Mouse (Mus musculus) midbrain, embryonic 15.5 days (tissue): ENCODE data around the gene Pml. TPM values are rescaled to one million over a fixed set of nuclear protein-coding genes. Genes with fewer than 3 reads are reported as not detected.

Experiments used
- ATAC-seq: fragments of 200-750 bp; cut with Nextera tagmentation; replicated peaks from 2 replicates; pipeline ENCODE4 v1.8.0; 2017; ENCODE audit warnings: moderate TSS enrichment
- H3K27ac ChIP-seq: fragments of 300-500 bp; sonication (generic); 2 replicates; pipeline ENCODE4 v1.5.1; 2015; ENCODE audit warnings: mild to moderate bottlenecking, inconsistent platforms
- H3K27me3 ChIP-seq: fragments of 300-500 bp; sonication (generic); replicated peaks from 2 replicates; pipeline ENCODE4 v1.6.1; 2015; ENCODE audit warnings: inconsistent platforms
- H3K36me3 ChIP-seq: fragments of 300-500 bp; sonication (generic); replicated peaks from 2 replicates; pipeline ENCODE4 v1.6.1; 2015; ENCODE audit warnings: inconsistent platforms
- H3K4me1 ChIP-seq: fragments of 300-500 bp; sonication (generic); 2 replicates; pipeline ENCODE4 v1.6.1; 2015; ENCODE audit warnings: inconsistent platforms
- H3K4me2 ChIP-seq: fragments of 300-500 bp; sonication (generic); 2 replicates; pipeline ENCODE4 v1.6.1; 2015; ENCODE audit warnings: inconsistent platforms, mild to moderate bottlenecking, moderate library complexity
- H3K4me3 ChIP-seq: fragments of 300-500 bp; sonication (generic); 2 replicates; pipeline ENCODE4 v1.5.1; 2015; ENCODE audit warnings: mild to moderate bottlenecking, inconsistent platforms
- H3K9ac ChIP-seq: fragments of 300-500 bp; sonication (generic); 2 replicates; pipeline ENCODE4 v1.6.1; 2015; ENCODE audit warnings: mild to moderate bottlenecking, inconsistent platforms
- H3K9me3 ChIP-seq: fragments of 300-500 bp; sonication (generic); 2 replicates; pipeline ENCODE4 v1.6.1; 2016; ENCODE audit warnings: inconsistent platforms
- WGBS: fragments of 180-500 bp; shearing (Covaris S2); methylation state at CpG from one replicate; pipeline ENCODE4 v1.1.7; 2015; ENCODE audit warnings: mixed read lengths; 5-methylcytosine and 5-hydroxymethylcytosine counted together
- polyA plus RNA-seq: library from polyadenylated mRNA; unstranded; fragments of >200 nt; fragmentation: Nextera tagmentation; extraction: Ambion mirVana; gene quantifications from 2 replicates; pipeline ENCODE4 v1.2.1, GENCODE M21; 2015

Pml gene
- polyA plus RNA-seq, 1 experiment from 2014 or later = 3.9 TPM

DNA sequence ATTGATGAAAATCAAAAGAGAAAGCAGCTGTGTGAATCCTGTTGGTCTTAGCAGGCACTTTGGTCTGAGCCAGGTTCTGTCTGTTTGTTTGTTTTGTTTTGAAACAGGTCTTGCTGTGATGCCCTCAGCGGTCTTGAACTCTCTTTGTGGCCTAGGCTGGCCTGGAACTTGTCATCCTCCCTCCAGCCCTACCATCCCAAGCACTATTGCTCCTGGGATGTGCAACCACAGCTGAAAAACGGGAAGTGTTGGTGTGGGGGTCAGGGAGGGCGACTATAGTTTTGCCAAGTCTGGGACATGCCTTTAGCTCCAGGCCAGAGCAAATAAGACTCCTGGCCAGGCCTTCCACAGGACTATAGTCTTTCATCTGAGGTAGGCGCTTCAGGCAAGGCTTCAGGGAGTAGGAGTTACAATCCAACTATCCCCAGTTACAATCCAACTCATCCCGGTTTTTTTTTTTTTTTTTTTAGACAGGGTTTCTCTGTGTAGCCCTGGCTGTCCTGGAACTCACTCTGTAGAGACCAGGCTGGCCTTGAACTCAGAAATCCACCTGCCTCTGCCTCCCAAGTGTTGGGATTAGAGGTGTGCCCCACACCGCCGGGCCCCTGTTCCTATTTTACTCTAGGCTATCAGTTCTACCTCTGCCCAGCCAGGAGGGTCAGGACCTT lies 706 bp downstream of the Pml start:
- H3K4me1 ChIP-seq = peaks cover 26% of the 10 kb centered on the region
- H3K4me3 ChIP-seq = peak overlapping the region; percentile 37
- H3K27me3 ChIP-seq = no peaks in the 10 kb centered on the region
- ATAC-seq = no peak
- H3K36me3 ChIP-seq = no peaks in the 10 kb centered on the region
- H3K4me2 ChIP-seq = peak overlapping the region; percentile 57
- H3K9ac ChIP-seq = peak overlapping the region; percentile 38; the same call in 1 of the 2 replicates
- H3K9me3 ChIP-seq = no peaks in the 10 kb centered on the region
- 51% methylated on average over 7 of the region's 7 CpGs for WGBS
- H3K27ac ChIP-seq = no peak overlapping the region

DNA sequence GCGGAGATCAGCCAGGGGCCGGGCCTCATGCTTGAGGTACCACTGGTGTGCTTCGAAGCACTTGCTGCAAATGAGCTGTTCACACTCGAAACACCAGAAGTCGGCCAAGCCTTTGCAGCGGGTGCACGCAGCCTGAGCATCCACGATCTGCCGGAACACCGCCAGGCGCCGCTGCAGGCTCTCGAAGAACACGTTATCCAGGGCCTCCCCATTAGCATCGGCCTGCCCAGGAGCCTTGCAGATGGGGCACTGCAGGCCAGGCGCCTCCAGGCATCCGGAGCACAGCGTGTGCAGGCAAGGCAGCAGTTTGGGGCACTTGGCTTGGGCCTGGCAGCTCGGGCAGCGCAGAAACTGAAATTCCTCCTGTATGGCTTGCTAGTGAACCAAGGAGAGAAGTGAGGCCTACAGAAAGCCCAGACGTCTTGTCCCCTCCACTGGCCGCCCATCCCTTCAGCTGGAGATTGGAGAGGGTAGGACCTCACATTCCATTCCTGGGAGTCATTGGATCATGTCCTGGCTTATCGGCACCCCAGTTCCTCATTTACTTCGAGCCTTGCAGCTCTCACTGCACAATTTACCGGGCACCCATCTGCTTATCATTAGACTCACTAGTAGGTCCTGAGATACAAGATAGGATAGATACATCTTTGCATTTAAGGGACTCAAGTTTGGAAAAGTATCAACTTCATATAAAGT lies 2.4 kb downstream of the Pml start:
- ATAC-seq = peak; percentile 50; the same call in 1 of the 2 replicates
- Histone ChIP-seq H3K27ac (no peak overlapping the region), H3K4me2 (peak overlapping the region; percentile 37), H3K9me3 (no peaks in the 10 kb centered on the region), H3K4me1 (peaks cover 27% of the 10 kb centered on the region), H3K4me3 (0 out of 2 replicates have a peak overlapping the region, but pooled peaks have one; percentile 2), H3K9ac (peak overlapping the region; percentile 18), H3K36me3 (no peaks in the 10 kb centered on the region), H3K27me3 (no peaks in the 10 kb centered on the region)
- 15% methylated on average over 25 of the region's 25 CpGs for WGBS

DNA sequence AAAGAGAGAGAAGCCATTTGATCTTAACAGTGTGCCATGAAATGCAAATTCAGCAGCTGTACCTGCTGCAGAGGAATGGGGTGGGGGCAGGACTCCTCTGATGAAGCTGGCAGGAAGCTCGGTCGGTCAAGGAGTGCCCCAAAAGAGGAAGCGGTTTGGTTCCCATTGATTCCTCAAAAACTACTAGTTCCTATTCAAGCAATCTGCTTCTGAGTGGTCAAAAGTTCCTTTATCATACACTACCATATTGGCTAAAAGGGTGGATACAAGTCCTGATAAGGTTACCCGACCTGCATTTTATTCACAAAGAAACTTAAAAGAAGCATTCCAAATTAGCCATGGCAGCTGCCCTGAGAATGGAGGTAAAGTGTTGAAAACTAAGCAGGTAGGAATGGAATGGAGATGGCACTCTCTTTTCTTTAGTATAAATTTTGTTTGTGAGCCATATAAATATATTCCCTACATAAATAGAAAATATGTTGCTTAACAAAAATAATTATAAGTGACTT lies 3.4 kb downstream of the Pml start:
- Histone ChIP-seq H3K9ac (no peak overlapping the region), H3K9me3 (no peaks in the 10 kb centered on the region), H3K27ac (no peak overlapping the region), H3K4me1 (peaks cover 38% of the 10 kb centered on the region), H3K4me3 (no peak overlapping the region), H3K27me3 (no peaks in the 10 kb centered on the region), H3K4me2 (no peak overlapping the region), H3K36me3 (no peaks in the 10 kb centered on the region)
- no peak for ATAC-seq
- WGBS = 67% methylated on average over 4 of the region's 4 CpGs

DNA sequence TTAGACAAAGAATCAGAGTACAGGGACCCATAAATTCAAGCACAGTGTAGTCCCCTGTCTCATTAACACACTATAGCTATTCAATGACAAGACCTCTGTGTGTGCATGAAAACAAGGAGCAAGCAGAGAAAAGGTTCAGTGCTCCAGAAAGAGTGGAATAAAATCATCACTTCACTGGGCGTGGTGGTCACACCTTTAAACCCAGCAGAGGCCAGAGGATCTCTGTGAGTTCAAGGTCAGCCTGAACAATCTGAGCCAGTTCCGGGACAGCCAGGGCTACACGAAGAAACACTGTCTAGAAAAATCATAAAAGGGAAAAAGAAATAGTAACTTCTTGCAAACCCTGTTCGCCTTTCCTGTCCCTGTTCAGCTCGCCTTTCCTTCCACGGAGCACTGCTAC lies 5.9 kb downstream of the Pml start:
- H3K4me1 ChIP-seq = peaks cover 23% of the 10 kb centered on the region
- H3K9ac ChIP-seq = no peak overlapping the region
- no peaks in the 10 kb centered on the region for H3K36me3 ChIP-seq
- no peaks in the 10 kb centered on the region for H3K9me3 ChIP-seq
- no peak overlapping the region for H3K4me3 ChIP-seq
- no peak overlapping the region for H3K27ac ChIP-seq
- H3K27me3 ChIP-seq = no peaks in the 10 kb centered on the region
- WGBS = 93% methylated on average over 6 of the region's 6 CpGs
- H3K4me2 ChIP-seq = no peak overlapping the region
- no peak for ATAC-seq

DNA sequence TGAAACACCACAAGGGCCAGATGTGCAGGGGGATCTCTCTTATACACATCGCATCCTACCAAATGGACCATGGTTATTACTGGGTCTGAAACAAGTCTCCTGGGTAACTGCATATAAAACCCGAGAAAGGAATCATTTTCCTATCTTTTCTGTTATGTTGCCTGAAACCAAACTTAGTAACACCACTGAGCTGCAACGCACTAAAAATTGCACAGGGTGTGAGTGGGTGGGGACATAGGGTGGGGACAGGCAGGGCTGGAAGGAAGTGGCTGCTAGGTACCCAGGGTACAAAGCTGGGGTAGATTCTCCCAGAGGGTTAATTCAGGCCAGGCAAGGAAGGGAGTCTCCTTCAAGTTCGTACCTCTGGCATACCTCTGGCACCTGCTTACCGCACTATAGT lies 6.9 kb downstream of the Pml start:
- 90% methylated on average over 5 of the region's 5 CpGs for WGBS
- Histone ChIP-seq H3K4me2 (no peak overlapping the region), H3K4me3 (no peak overlapping the region), H3K9ac (no peak overlapping the region), H3K4me1 (peaks cover 23% of the 10 kb centered on the region), H3K27me3 (no peaks in the 10 kb centered on the region), H3K9me3 (no peaks in the 10 kb centered on the region), H3K36me3 (no peaks in the 10 kb centered on the region), H3K27ac (no peak overlapping the region)
- ATAC-seq = no peak

DNA sequence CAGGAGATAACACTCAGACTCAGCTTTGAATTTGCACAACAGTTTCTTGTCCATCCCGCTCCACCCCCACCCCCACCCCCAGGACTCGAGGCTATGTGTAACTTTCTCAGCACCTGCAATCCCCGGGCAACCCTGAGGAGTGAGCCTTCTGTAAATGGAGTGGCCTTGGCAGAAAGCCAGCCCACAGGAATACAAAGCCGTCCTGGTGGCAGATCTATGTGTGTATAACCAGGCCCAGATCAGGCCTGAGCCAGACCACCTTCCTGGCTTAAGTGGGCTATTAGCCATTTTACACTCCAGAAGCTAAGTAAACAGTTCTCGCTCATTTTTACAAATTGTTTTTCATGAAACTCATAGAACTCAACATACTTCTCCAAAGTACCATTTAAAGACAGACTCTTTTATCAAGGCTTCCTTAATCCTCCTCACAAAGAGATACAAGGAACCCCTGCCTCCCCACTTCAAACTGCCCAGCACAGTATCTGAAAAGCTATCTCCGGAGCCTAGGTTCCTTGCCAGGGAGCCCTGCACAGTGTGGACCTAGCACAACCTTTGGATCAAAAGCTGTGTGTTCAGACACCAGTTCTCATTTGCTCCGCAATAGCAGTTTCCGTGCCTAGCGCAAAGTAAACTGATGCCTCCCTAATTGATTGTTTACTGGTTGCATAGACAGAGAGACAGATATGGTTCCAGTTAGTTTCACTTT lies 7.7 kb downstream of the Pml start:
- H3K4me1 ChIP-seq = peaks cover 19% of the 10 kb centered on the region
- H3K9ac ChIP-seq = no peak overlapping the region
- no peak; the same call in 1 of the 2 replicates for ATAC-seq
- no peak overlapping the region for H3K27ac ChIP-seq
- H3K9me3 ChIP-seq = no peaks in the 10 kb centered on the region
- no peaks in the 10 kb centered on the region for H3K36me3 ChIP-seq
- no peak overlapping the region for H3K4me3 ChIP-seq
- H3K27me3 ChIP-seq = no peaks in the 10 kb centered on the region
- H3K4me2 ChIP-seq = no peak overlapping the region
- 46% methylated on average over 9 of the region's 9 CpGs for WGBS

DNA sequence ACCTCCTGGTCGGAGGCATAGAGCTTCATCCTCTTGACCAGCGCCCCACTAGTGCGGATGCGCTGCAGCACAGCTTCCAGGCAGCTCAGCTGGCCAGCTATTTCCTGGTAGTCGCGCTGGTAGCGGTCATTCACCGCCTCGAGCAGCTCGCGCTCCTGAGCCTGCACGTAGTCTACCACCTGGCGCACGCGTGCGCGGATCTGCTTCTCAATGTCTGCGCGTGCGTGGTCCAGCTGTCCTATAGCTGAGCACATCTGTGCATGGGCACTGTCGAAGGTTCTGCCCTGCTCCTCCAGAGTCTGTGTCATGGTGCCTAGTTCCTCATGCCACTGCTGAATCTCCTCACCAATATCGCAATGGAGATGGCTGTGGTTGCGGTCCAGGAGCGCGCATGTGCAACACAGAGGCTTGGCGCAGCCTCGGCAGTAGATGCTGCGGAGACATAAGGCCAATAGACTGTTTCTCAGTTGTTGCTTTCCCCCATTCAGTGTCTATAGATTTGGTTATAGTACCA lies 15.0 kb downstream of the Pml start:
- WGBS = 97% methylated on average over 28 of the region's 28 CpGs
- no peak for ATAC-seq
- H3K27ac ChIP-seq = no peak overlapping the region

DNA sequence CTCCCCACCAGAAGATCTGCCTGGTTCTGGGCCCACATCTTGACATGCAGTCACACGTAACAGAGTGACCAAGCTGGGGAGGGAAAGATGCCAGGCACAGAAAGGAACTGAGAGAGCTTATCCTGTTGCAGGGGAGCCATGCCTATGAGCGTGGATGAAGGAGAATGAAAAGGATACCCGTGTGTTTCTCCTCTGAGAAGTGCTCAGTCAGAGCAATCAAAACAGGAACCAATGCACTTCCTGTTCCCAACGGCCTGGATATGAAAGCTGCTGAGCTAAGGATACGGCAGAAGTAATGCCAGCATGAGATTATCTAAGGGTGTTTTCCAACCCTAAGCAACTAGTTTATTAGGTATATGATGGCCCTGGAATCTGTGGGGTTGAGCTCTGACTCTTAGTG lies 17.2 kb downstream of the Pml start:
- WGBS = 83% methylated on average over 5 of the region's 5 CpGs
- no peak overlapping the region for H3K4me2 ChIP-seq

More for the DNA sequence above, 15.0 kb downstream of the Pml start:
- no peak overlapping the region for H3K9ac ChIP-seq
- H3K4me2 ChIP-seq = no peak overlapping the region
- H3K27me3 ChIP-seq = no peaks in the 10 kb centered on the region
- H3K36me3 ChIP-seq = no peaks in the 10 kb centered on the region
- no peaks in the 10 kb centered on the region for H3K9me3 ChIP-seq
- no peak overlapping the region for H3K4me3 ChIP-seq
- no peaks in the 10 kb centered on the region for H3K4me1 ChIP-seq

DNA sequence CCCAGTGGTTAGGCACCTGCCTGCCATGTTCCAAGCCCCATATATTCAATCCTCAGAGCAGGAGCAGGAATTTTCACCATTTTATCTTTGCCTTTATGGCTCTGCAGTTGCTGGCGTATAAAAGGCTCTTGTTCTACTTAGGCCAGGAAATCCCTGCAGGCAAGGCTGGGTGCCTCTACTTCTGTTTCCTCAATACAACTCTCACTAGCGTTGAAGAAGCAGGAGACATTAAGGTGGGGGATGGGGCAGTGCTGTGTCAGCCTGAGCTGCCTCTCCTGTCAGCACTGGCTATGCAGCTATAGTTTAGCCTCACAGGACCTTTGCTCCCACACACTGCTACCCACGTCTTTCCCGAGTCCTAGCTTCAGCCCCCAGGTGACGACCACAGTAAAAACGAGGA lies 17.8 kb downstream of the Pml start:
- no peak overlapping the region for H3K4me3 ChIP-seq
- H3K9ac ChIP-seq = no peak overlapping the region
- H3K9me3 ChIP-seq = no peaks in the 10 kb centered on the region
- no peak for ATAC-seq
- WGBS = 81% methylated on average over 6 of the region's 6 CpGs
- H3K4me2 ChIP-seq = no peak overlapping the region
- H3K27ac ChIP-seq = no peak overlapping the region
- H3K4me1 ChIP-seq = no peaks in the 10 kb centered on the region
- no peaks in the 10 kb centered on the region for H3K36me3 ChIP-seq
- no peaks in the 10 kb centered on the region for H3K27me3 ChIP-seq

More for the DNA sequence above, 17.2 kb downstream of the Pml start:
- no peaks in the 10 kb centered on the region for H3K9me3 ChIP-seq
- no peak for ATAC-seq
- H3K4me1 ChIP-seq = no peaks in the 10 kb centered on the region
- no peaks in the 10 kb centered on the region for H3K27me3 ChIP-seq
- H3K36me3 ChIP-seq = no peaks in the 10 kb centered on the region
- H3K27ac ChIP-seq = no peak overlapping the region
- H3K4me3 ChIP-seq = no peak overlapping the region
- H3K9ac ChIP-seq = no peak overlapping the region

DNA sequence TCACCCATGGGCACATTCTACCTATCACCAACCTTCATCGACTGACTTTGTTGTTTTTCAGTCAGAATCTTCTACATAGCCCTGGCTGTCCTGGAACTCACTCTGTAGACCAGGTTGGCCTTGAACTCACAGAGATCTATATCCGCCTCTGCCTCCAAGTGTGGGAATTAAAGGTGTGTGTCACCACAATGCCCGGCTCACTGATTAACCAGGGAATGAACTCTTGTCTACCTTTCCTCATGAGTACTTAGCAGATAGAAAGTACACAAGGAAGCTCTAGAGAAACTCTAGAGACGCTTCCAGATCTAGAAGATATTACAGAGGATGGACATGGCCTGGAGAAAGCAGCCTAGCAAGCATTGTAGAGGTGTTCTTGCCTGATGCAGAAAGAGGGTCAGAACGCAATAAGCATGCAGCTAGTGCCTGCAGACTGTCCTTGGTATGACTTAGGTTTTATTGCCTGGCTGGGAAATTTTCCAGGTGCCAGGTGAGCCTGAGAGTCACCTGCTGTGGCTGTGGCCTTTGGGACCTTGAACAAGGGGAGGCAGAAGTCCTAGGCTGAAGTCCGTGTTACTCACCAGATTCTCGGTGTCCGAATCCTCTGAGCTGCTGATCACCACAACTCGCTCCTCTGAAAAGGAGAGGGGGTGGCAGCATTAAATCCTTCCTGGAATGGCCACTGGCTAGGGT lies 20.7 kb downstream of the Pml start:
- no peak overlapping the region for H3K27ac ChIP-seq
- 94% methylated on average over 9 of the region's 9 CpGs for WGBS
- no peaks in the 10 kb centered on the region for H3K36me3 ChIP-seq
- no peak overlapping the region for H3K4me2 ChIP-seq
- ATAC-seq = no peak
- no peaks in the 10 kb centered on the region for H3K9me3 ChIP-seq
- no peaks in the 10 kb centered on the region for H3K27me3 ChIP-seq
- no peak overlapping the region for H3K9ac ChIP-seq
- no peaks in the 10 kb centered on the region for H3K4me1 ChIP-seq
- no peak overlapping the region for H3K4me3 ChIP-seq

DNA sequence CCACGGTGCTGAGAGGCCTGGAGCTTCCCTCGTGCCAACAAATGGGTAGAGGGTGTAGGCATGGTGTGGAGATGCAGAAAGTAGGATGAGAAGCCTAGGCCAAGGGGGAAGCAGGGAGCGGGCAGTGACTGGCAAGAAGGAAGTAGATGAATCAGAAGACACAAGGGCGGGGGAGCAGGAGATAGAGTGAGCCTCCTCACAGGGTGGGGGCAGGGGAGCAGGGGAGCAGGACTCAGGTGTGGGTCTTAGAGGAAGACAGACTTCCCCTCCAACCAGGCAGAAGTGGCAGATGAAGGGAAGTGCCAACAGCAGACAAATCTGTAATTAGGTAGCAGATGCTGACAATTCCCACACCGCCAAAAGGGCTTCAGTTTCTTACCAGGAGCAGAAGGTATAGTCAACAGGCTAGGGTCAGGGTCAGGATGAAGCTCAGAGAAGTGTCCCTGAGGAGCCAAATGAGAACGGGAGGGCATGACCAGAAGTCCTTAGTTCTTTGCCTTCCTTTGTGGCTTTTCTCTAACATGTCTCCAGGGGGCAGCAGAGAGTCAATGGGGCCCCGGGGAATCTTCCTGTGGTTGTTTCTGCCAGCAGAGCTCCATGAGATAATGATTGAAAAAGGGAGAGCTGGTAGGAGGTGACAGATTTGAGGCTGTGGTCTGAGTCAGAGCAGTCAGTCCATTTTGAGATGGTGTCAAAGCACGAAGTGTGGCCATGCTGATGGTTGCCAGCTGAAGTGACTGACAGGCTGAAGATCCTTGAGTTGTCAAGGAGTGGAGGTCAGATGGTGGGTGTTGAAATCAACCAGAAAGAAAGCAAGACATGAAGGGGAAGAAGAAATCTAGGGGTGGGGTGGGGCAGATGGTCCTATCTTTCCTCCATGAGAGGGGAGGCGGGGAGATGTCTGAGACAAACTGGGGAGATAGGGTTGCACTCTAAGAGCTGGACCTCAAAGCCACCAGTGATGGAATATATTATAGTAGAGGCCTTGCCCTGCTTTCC lies 23.4 kb downstream of the Pml start:
- no peak overlapping the region for H3K4me3 ChIP-seq
- H3K27me3 ChIP-seq = no peaks in the 10 kb centered on the region
- no peak overlapping the region for H3K9ac ChIP-seq
- no peak overlapping the region for H3K4me2 ChIP-seq
- no peaks in the 10 kb centered on the region for H3K4me1 ChIP-seq
- H3K9me3 ChIP-seq = no peaks in the 10 kb centered on the region
- no peak for ATAC-seq
- no peaks in the 10 kb centered on the region for H3K36me3 ChIP-seq
- WGBS = 67% methylated on average over 9 of the region's 9 CpGs
- no peak overlapping the region for H3K27ac ChIP-seq
